Mouse (Mus musculus): ENCODE results near the gene Ulbp1. TPM values are rescaled to one million over a fixed set of nuclear protein-coding genes. Genes with fewer than 3 reads are reported as not detected.

Gene Ulbp1
- total RNA-seq, 2 experiments from 2014 or later: 0.35 to 0.63 TPM

Other genes with a start within 250 kb of the Ulbp1 start
- gene Lrp11, start 116.2 kb upstream of the Ulbp1 start, total RNA-seq (2021): 100 to 1,000 TPM; 133 to 139 TPM
- gene Nup43, start 193.9 kb upstream of the Ulbp1 start, total RNA-seq (2021): 1 to 10 TPM; 5.1 to 5.8 TPM
- gene Pcmt1, start 207.5 kb upstream of the Ulbp1 start, total RNA-seq (2021): 100 to 1,000 TPM; 163 to 166 TPM
- 10 to 100 TPM; 41.9 TPM for gene Lats1, start 207.6 kb upstream of the Ulbp1 start, total RNA-seq (2021)